Mouse (Mus musculus) left cerebral cortex, postnatal 10 days (tissue): ENCODE measurements at regions not wholly inside any gene's neighbourhood (a gene's known extent, or its start where the extent isn't known, plus 50 kb on each side); places are given as distances from the start of the nearest gene placed in this dataset.

ENCODE experiments used
- DNase-seq, 2 experiments: peaks; one replicate each; pipeline ENCODE4 v3.0.0; 2021 to 2022; ENCODE audit warnings: low spot score in 2 of 2, mixed read lengths in 1 of 2; ENCODE audit errors: extremely low spot score in 1 of 2
- intact Hi-C: fragments of 180-260 bp; cut with DNase I; formaldehyde crosslinking; loops from one replicate; pipeline ENCODE4 v1.15.1; 2025

DNA sequence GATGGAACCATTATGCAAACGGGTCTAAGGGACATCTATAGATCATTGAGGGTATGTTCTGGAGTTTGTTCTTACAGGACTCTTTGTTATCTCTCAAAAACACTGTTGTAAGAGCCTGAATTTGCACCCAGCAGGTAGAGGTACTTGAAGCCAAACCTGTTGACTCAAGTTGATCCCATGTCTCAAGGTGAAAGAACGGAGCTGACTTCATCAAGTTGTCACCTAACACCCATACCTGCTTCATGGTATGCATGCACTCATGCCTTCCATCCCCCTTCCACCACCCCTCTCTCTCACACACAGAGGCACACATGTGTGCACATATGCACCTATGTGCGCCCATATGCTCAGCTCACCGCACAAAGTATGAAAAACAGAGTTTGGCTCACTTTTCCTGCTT, 189.0 kb downstream of the Ttll7 start:
- no peak for DNase-seq
- intact Hi-C loops = no loop called here

- intact Hi-C loops = no loop called here
- no peak for DNase-seq
Observed at GRCm38 (mm10) chr3:147042911-147043310, 190.7 kb downstream of the Ttll7 start.

- intact Hi-C loops = no loop called here
- peak in 1 of 2 experiments; percentile 30 for DNase-seq
Observed at GRCm38 (mm10) chr3:147046634-147047033, 194.5 kb downstream of the Ttll7 start.

DNA sequence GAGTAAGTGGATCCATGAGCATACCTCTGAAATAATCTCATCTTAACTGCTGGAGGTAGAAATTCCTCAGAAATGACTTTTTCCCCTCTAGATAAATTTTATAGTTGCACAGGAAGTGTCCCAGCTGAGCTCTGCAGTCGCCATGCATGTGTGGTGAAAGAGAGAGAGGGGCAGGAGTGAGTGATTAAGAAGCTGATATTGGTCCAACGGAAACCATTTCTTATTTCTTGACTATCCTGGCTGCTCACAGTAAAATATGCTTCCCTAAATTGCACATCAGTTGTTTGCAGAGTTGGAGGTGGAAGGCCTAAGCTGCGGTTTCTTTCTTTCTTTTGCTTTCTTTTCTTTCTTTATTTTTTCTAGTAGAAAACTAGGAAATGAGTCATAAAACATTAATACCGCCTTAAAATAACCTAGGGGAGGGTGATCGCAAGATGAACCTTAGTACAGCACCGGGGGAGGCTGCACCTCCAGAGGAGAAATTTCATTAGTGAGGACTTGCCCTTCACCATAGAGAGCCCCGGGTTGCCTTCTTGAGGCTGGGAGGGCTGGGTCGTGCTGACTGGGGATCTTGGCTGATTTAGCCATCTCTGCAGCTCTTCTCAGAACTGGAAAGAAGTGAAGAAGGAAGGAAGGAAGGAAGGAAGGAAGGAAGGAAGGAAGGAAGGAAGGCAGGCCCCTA, 202.1 kb downstream of the Ttll7 start:
- DNase-seq = no peak

GRCm38 (mm10) chr3:147057874-147058273, 205.7 kb downstream of the Ttll7 start:
- no peak for DNase-seq
- intact Hi-C loops = no loop called here

More for the DNA sequence above, 202.1 kb downstream of the Ttll7 start:
- intact Hi-C loops = no loop called here

DNA sequence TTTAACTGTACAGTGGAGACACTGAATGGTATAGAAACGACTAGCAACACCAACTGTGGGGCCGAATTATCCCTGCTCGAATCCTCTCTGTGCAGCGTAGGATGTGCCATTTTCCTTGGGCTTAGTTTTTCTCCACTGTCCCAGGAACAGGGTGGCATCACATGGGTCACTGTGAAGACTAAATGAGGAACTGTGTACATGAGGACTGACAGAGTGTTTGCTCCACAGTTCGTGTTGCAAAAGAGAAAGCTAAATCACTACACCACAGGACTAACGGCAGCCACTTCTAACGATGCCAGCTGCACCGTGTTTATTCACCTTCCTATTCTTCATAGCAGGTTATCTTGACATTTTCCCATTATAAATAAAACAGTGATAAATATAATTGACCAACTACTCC, 208.5 kb downstream of the Ttll7 start:
- intact Hi-C loops = no loop called here
- no peak for DNase-seq

DNA sequence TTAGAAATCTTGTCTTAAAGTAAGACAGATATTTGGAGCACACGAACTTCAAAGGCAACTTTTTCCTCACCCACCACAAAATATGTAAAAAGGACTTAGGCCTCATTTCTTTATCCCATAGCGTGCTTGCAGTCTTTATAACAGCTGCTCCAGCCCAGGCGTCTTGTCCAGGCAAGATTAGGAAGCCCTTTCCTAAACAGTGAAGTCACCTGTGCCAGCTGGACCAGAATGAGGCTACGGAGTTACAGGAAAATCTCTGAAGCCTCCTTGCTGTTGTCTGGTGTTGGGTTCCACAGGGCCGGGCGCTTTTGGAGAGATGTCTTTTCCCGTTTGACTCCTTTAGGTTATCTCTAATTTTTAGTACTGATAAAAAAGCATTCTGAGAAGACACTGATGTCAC, 210.3 kb downstream of the Ttll7 start:
- no peak for DNase-seq

GRCm38 (mm10) chr3:147063578-147064442, 211.6 kb downstream of the Ttll7 start:
- DNase-seq = peak in 1 of 2 experiments; percentile 33
- intact Hi-C loops = no loop called here

More for the DNA sequence above, 210.3 kb downstream of the Ttll7 start:
- intact Hi-C loops = no loop called here

DNA sequence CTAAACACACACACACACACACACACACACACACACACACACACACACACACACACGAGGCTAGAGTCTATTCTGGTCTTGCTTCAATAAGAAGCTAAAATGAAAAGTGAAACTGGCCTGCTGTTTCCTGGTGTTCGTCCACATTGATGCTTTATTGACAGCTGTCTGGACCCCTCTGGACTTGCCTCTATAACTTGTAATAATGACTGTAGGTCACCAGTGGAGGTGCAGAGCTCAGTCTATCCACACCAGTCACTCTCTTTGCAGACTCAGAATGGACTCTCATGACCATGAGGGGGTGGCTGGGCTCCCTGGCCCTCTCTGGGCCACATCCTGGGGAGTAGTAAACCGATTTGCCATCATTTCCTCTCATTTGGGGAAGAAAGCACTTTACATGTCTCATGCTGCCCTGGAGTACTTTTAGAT, 212.3 kb downstream of the Ttll7 start:
- no peak for DNase-seq

DNA sequence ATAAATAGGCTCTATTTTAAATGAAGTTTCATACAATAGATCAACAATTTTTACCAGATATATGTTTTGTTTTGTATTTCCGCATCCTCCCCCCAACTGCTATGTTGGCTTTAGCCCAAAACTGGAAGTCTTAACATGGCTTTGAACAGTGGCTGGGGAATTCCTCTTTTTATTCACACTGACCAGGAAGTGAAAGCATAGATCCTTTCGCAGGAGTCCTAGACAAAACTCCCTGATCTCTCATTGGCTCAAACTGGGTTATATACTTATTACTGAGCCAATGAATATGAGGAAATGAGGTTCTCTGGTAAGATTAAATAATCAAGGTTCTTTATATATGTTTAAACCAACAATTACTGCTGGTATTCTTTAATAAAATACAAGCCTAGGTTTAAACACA, 218.8 kb downstream of the Ttll7 start:
- intact Hi-C loops = no loop called here
- DNase-seq = no peak

More for the DNA sequence above, 212.3 kb downstream of the Ttll7 start:
- intact Hi-C loops = no loop called here

DNA sequence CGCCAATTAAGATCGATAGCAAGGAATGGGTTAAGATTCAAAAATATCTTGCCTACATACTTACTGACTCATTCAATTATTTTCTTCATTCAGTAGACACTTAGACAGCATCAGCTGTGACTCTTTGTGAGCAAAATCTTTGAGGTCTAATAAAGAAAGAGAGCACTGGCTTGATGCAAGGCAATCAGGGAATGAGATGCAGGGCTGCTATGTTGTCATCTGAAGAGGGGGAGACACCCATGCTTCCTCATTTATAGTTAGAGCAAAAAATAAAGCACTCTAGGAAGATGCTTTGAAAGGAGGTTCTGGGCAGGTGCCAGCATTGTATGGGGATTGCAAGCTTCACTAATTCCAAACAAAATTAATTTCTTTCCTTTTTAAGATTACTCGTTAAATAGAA, 228.0 kb downstream of the Ttll7 start:
- intact Hi-C loops = no loop called here

DNA sequence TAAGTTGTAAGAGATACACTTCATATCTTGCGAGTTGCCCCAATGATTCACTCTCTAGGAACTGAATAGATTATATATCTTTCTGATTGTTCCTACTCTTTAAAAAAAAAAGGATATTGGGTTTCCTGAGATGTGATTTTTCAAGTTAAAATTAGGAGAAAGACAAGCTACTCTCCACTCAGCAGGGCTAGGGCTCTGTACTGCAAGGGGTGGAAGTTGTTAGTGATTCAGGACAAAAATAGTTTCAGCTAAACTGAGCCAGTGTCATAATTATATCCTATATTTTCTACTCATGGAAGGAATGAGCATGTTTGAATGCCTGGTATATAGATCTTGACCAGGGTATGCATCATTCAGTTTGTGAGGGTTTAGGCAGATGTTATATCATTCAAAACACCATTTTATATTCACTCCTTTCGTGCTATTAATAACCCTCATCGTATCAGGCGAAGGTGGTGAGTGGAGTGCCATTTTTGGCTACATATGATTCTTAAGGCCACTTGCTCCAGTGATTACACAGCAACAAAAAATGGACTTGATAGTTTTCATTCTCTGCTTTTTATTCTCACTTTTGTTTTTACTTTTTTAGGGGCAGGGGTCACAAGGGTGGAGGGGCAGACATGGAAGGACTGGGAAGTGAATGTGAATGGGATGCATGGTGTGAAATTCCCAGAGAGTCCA, 228.7 kb downstream of the Ttll7 start:
- intact Hi-C loops = no loop called here
- no peak for DNase-seq

More for the DNA sequence above, 228.0 kb downstream of the Ttll7 start:
- DNase-seq = no peak

DNA sequence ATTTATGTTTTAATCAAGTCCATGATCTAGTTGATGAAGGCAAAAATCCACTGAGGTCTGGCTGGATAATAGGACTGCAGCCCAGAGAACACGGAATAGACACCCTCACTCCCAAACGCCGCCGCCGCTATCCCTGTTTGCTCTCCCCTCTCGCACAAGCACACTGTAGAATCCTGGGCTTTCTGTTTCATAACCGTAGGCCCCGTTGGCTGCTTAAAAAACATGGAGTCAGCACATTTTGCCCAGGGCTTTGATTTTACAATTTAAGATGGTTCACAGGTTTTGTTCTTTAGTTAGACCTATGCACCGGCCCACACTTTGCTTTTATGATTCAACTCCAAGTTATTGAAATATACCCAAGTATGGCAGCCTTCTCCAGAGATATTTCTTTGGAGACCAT, 229.6 kb downstream of the Ttll7 start:
- DNase-seq = no peak

GRCm38 (mm10) chr3:147082255-147082943, 230.2 kb downstream of the Ttll7 start:
- DNase-seq = no peak
- intact Hi-C loops = no loop called here

More for the DNA sequence above, 229.6 kb downstream of the Ttll7 start:
- intact Hi-C loops = no loop called here

DNA sequence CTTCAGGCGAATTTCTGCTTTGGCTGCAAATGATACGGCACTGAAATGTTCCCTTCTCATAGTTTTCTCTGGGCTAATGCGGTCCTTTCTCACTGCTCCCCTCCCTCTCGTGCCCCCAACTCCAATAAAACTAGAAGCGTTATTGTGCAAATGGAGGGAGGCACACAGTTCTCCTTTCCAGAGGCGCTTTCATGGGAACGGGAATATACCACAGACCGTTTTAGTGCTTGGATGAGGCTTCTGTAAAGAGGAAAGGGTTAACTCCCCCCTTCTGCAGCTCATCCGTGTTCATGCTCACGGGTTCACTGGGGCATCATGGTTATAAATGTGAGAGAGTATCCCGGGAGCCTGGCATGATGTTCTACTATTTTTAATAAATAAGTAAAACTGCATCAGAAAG, 231.2 kb downstream of the Ttll7 start:
- DNase-seq = no peak
- intact Hi-C loops = no loop called here

DNA sequence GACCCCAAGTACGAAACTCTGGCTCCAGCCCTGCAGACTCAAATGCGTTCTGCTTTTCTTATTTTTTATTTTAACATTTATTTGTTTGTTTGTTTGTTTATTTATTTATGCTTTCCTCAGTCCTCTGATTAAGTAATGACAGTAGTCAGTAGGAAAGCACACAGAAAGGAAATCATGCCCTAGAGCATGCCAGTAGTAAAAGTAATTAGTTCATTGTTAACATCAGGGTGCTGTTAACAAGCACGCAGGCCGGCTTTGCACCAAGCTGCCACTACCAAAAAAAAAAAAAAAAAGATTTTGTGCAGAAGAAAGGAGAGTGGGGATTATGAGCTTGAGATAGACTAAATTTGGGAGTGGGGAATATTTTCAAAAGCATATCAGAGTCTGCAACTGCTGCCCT, 231.7 kb downstream of the Ttll7 start:
- no peak for DNase-seq
- intact Hi-C loops = no loop called here

- DNase-seq = no peak
- intact Hi-C loops = no loop called here
Observed at GRCm38 (mm10) chr3:147084624-147085189, 232.5 kb downstream of the Ttll7 start.

DNA sequence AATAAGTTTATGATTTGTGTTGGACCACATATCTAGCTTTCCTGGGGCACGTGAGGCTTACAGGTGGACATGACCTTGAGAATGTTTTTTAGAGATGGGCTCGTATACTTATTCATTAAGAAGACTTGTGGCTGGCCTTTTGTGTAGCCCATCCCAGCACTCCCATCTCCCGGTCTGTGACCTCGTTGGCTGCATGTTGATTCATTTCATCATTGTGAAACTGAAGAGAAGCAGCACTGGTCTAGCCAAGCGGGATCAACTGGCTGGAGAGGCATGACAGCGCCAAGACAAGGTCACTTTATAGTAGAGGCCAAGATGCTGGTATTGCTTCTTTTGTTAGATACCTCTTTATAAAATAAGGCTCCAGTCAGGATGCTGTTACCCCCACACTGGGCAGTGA, 236.0 kb downstream of the Ttll7 start:
- intact Hi-C loops = no loop called here
- no peak for DNase-seq

DNA sequence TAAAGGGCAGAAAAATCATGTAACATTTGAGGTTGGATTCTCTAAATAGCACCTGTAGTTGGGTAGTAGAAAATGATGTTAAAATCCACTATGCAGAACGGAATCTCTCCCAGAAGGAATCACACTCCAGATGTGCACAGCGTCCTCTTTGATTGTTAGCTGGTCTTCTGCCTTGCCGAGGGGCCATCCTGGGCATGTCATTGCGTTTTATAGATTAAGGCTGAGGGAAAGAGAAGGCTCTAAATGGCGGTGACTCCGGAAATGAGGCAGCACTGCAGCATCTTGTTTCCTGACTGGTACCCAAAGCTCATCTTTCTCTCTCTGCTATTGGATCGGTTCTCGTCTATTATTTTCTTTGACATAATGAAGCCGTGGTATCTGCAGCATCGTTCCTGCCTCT, 237.5 kb downstream of the Ttll7 start:
- no peak for DNase-seq
- intact Hi-C loops = no loop called here
